Mouse (Mus musculus): ENCODE results near the gene Mical3. TPM values are rescaled to one million over a fixed set of nuclear protein-coding genes. Genes with fewer than 3 reads are reported as not detected.

Gene Mical3
- polyA plus RNA-seq, 1 experiment from 2014 or later, result 4.5 TPM

DNA sequence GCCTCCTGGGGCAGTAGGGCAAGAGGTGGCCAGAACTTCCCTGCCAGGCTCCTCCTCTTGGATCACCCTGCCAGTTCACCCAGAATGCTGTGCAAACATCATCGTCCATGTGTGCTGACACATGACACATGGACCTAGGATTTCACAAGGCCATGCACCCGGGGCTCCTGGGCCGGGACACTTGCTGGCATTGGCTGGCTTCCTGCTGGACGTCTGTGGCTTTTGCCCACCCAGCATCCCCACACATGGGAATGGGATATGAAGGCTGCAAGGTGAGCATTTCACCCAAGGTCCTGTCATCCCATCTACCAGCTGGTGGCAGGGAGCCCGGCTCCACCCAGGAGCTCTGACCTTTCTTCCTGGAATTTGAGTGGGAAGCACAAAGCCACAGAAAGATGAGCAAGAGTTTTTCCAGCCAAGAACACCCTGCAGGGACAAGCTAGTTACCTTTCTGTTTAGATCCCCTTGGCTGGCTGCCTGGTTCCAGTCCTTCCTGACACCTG lies 8.0 kb downstream of the Mical3 start:
- no peak for ATAC-seq
- WGBS, result 76% methylated on average over 5 of the region's 5 CpGs
- Histone ChIP-seq H3K9me3 (ENCODE audit: control insufficient read depth) (no peaks in the 10 kb centered on the region), H3K27ac (ENCODE audit: low read depth, low read length) (no peak overlapping the region), H3K4me1 (replicated peaks; ENCODE audit: control insufficient read depth, insufficient read depth, low read length) (no peaks in the 10 kb centered on the region), H3K27me3 (replicated peaks; ENCODE audit: control insufficient read depth, insufficient read depth, low read length) (no peaks in the 10 kb centered on the region), H3K9ac (ENCODE audit: low read depth, low read length) (no peak overlapping the region), H3K36me3 (ENCODE audit: control insufficient read depth, insufficient read depth) (no peaks in the 10 kb centered on the region), H3K4me2 (replicated peaks; ENCODE audit: low read depth) (no peak overlapping the region), H3K4me3 (ENCODE audit: low read depth, low read length) (no peak overlapping the region)
- TF ChIP-seq CTCF (IDR thresholded peaks at IDR 0.05; ENCODE audit: low read depth), result no peak

DNA sequence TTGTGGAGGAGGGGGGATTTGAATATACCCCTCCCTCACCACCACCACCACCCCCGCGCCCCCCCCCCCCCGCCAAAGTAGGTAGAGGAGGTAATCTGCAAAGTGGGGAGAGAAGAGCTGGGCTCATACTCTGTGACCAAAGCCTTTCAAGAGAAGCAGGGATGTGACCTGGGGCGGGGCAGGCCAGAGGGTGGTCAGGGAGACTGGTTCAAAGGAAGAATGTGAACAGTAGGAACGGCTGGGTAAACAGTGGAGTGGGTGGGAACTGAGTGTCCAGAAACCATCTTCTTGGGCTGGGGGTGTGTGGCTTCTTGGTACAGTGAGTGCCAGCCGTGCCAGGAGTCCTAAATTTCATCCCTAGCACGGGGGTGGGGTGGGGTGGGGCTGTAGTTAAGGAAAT lies 10.0 kb downstream of the Mical3 start:
- Histone ChIP-seq H3K27me3 (replicated peaks; ENCODE audit: control insufficient read depth, insufficient read depth, low read length) (no peaks in the 10 kb centered on the region), H3K36me3 (ENCODE audit: control insufficient read depth, insufficient read depth) (no peaks in the 10 kb centered on the region), H3K4me1 (replicated peaks; ENCODE audit: control insufficient read depth, insufficient read depth, low read length) (no peaks in the 10 kb centered on the region), H3K9ac (ENCODE audit: low read depth, low read length) (no peak overlapping the region), H3K4me3 (ENCODE audit: low read depth, low read length) (no peak overlapping the region), H3K27ac (ENCODE audit: low read depth, low read length) (no peak overlapping the region), H3K9me3 (ENCODE audit: control insufficient read depth) (no peaks in the 10 kb centered on the region), H3K4me2 (replicated peaks; ENCODE audit: low read depth) (no peak overlapping the region)
- no peak for ATAC-seq
- WGBS, result 34% methylated on average over 7 of the region's 7 CpGs
- no peak for TF ChIP-seq CTCF (IDR thresholded peaks at IDR 0.05; ENCODE audit: low read depth)

DNA sequence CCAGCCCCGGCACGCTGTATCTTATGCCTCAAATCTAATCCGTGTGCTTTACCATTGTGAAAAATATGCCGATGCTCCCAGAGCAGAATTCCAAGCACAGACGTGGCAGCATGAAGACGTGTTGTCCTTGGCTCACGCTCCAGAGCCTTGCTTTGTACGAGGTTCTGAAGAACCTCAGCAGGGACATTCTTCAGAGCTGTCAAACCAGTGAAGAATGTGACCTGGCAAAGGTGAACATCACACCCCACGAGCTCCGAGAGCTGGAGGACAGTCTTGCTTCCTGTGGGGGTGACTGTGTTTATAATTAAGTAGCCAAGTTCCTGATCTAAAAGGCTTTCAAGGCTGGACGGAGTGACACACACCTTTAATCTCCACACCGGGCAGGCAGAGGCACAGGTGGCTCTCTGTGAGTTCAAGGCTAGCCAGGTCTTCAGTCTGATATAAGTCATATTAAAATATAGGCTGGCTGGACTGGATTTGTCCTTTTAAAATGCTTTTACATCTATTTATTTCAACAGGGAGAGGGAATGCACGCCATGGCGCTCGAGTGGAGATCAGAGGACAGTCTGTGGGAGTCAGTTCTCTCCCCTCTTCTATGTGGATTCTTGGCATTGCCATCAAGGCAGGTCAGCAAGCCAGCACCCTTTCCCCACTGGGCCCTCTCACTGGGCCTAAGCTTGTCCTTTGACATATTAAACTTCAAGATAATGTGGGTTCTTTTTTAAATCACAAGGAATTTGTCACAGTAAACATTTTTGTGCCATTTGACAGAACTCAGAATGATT lies 12.6 kb downstream of the Mical3 start:
- ATAC-seq, result no peak
- TF ChIP-seq CTCF (IDR thresholded peaks at IDR 0.05; ENCODE audit: low read depth), result no peak
- H3K27ac ChIP-seq (ENCODE audit: low read depth, low read length), result no peak overlapping the region
- H3K27me3 ChIP-seq (replicated peaks; ENCODE audit: control insufficient read depth, insufficient read depth, low read length), result no peaks in the 10 kb centered on the region
- 83% methylated on average over 15 of the region's 15 CpGs for WGBS
- no peak overlapping the region for H3K9ac ChIP-seq (ENCODE audit: low read depth, low read length)
- no peaks in the 10 kb centered on the region for H3K4me1 ChIP-seq (replicated peaks; ENCODE audit: control insufficient read depth, insufficient read depth, low read length)
- no peak overlapping the region for H3K4me3 ChIP-seq (ENCODE audit: low read depth, low read length)
- no peak overlapping the region for H3K4me2 ChIP-seq (replicated peaks; ENCODE audit: low read depth)
- H3K9me3 ChIP-seq (ENCODE audit: control insufficient read depth), result no peaks in the 10 kb centered on the region
- H3K36me3 ChIP-seq (ENCODE audit: control insufficient read depth, insufficient read depth), result no peaks in the 10 kb centered on the region

DNA sequence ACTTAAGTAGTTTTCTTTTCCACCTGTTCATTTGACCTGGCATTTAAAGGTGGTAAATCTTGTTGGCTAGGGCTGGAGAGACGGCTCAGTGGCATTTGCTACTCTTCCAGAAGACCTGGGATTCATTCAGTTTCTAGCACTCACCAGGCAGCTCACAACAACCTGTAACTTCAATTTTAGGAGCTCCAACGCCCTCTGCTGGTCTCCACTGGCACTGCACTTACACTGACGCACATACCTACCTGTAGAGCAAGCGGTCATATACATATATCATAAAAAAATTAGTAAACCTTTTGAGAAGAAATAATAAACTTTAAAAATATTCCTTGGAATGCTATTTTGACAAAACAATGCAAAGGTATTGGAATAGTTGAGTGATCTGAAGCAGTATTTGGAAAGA lies 13.7 kb downstream of the Mical3 start:
- ATAC-seq, result no peak
- H3K4me3 ChIP-seq (ENCODE audit: low read depth, low read length), result no peak overlapping the region
- 71% methylated on average over 4 of the region's 4 CpGs for WGBS

DNA sequence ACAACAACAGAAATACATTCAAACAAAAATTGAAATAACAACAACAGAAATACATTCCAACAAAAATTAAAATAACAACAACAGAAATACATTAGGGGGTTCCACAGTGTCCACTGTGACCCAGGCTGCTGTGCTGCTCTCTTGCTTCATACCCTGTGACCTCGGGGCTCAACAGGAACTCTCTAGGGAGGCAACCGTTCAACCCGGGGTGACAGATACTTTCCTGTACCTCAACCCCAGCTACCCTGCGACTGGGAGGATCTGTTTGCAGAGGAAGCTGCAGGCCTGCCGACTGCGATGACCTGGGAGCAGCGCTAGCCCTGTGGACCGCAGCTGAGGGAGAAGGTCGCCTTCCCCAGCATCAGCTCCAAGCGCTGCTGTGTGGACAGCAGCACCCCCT lies 14.4 kb downstream of the Mical3 start:
- H3K9me3 ChIP-seq (ENCODE audit: control insufficient read depth), result no peaks in the 10 kb centered on the region
- no peaks in the 10 kb centered on the region for H3K27me3 ChIP-seq (replicated peaks; ENCODE audit: control insufficient read depth, insufficient read depth, low read length)
- no peak overlapping the region for H3K4me2 ChIP-seq (replicated peaks; ENCODE audit: low read depth)
- H3K36me3 ChIP-seq (ENCODE audit: control insufficient read depth, insufficient read depth), result no peaks in the 10 kb centered on the region
- no peak overlapping the region for H3K9ac ChIP-seq (ENCODE audit: low read depth, low read length)
- H3K4me3 ChIP-seq (ENCODE audit: low read depth, low read length), result no peak overlapping the region
- no peak for ATAC-seq
- TF ChIP-seq CTCF (IDR thresholded peaks at IDR 0.05; ENCODE audit: low read depth), result no peak
- WGBS, result 59% methylated on average over 10 of the region's 10 CpGs
- H3K27ac ChIP-seq (ENCODE audit: low read depth, low read length), result no peak overlapping the region
- H3K4me1 ChIP-seq (replicated peaks; ENCODE audit: control insufficient read depth, insufficient read depth, low read length), result no peaks in the 10 kb centered on the region

More for the DNA sequence above, 13.7 kb downstream of the Mical3 start:
- TF ChIP-seq CTCF (IDR thresholded peaks at IDR 0.05; ENCODE audit: low read depth), result peak; percentile 60
- Histone ChIP-seq H3K9me3 (ENCODE audit: control insufficient read depth) (no peaks in the 10 kb centered on the region), H3K27ac (ENCODE audit: low read depth, low read length) (no peak overlapping the region), H3K4me1 (replicated peaks; ENCODE audit: control insufficient read depth, insufficient read depth, low read length) (no peaks in the 10 kb centered on the region), H3K9ac (ENCODE audit: low read depth, low read length) (no peak overlapping the region), H3K4me2 (replicated peaks; ENCODE audit: low read depth) (no peak overlapping the region), H3K27me3 (replicated peaks; ENCODE audit: control insufficient read depth, insufficient read depth, low read length) (no peaks in the 10 kb centered on the region), H3K36me3 (ENCODE audit: control insufficient read depth, insufficient read depth) (no peaks in the 10 kb centered on the region)

DNA sequence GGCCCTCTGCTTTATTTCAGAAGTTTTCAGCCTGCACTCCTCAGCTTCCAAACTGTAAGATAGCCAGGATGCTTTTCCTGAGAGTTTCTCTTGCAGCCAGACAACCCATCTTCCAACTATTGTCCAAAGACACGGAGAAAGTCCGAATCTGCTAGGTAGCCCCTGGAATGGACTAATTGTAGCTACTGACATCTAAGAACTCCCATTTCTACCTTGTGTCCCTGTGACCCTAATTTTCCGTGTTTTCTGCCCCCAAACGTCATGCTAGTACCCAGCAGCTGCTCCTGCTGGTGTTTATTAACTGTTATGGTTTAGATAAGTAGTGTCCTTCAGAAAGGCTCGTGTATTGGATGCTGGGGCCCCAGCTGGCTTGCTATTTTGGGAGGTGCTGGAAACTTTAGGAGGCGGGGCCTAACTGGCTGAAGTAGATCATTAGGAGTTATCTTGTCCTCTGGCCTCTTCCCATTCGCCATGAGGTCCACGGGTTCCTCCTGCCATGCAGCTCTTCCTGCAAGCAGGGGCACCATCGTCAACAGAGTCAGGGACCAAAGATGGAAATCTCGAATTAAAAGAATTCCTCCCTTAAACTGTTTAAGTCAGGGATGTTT lies 19.2 kb downstream of the Mical3 start:
- 43% methylated on average over 10 of the region's 10 CpGs for WGBS
- Histone ChIP-seq H3K9me3 (ENCODE audit: control insufficient read depth) (no peaks in the 10 kb centered on the region), H3K36me3 (ENCODE audit: control insufficient read depth, insufficient read depth) (no peaks in the 10 kb centered on the region), H3K4me3 (ENCODE audit: low read depth, low read length) (no peak overlapping the region), H3K4me1 (replicated peaks; ENCODE audit: control insufficient read depth, insufficient read depth, low read length) (peaks cover 4% of the 10 kb centered on the region; the same call in 1 of the 2 replicates), H3K27me3 (replicated peaks; ENCODE audit: control insufficient read depth, insufficient read depth, low read length) (no peaks in the 10 kb centered on the region), H3K27ac (ENCODE audit: low read depth, low read length) (no peak overlapping the region), H3K9ac (ENCODE audit: low read depth, low read length) (no peak overlapping the region), H3K4me2 (replicated peaks; ENCODE audit: low read depth) (no peak overlapping the region)
- no peak for TF ChIP-seq CTCF (IDR thresholded peaks at IDR 0.05; ENCODE audit: low read depth)
- ATAC-seq, result no peak
